Mouse (Mus musculus) layer of hippocampus, adult 18-20 months (tissue): Measurements from ENCODE around the gene Abca6. TPM values are rescaled to one million over a fixed set of nuclear protein-coding genes. Genes with fewer than 3 reads are reported as not detected.

ENCODE experiments used
- DNase-seq, 2 experiments: peaks; one replicate each; pipeline ENCODE4 v3.0.0; 2022; ENCODE audit warnings: low spot score in 2 of 2
- long read RNA-seq: library from polyadenylated mRNA; stranded (forward); transcript quantifications from one replicate; pipeline ENCODE4 v2.0.0, GENCODE M21; 2021
- total RNA-seq, 2 experiments: library from RNA; stranded (reverse); gene quantifications; 2 replicates each; pipeline ENCODE4 v1.2.3; 2021

Abca6 gene
- total RNA-seq, result 1 to 10 TPM; 1.8 to 2.2 TPM
- long read RNA-seq, full-length matches to known transcripts, result 2 of 2 reads
- long read RNA-seq, partial matches to known transcripts, result 0 of 2 reads
- long read RNA-seq, other reads (novel, unspliced or antisense), result 0 of 2 reads

DNA sequence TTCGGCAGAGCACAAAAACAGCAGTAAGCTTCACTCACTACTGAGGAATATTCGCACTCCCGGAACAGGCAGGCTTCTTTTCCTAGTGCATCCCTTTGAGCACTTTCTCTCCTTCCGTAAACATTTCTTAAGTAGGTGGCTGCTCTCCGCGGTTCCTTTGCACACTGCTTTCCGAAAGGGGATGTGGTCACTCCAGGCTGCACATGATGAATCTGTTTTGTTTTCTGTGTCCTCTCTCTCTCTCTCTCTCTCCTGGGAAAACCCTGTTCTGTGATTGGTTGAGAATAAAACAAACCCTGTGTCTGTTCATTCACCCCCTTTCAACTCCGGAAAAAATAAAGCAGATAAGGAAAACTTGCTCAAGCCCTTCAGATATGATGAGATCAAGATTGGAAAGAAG, at the start of gene Abca6:
TSS of gene Abca6 (minus strand) at position 243 of the 400 bp plus-strand sequence.
- no peak for DNase-seq

GRCm38 (mm10) chr11:110297917-110298533, 46.4 kb upstream of the Abca6 start:
- DNase-seq, result no peak

GRCm38 (mm10) chr11:110290586-110290985, 39.0 kb upstream of the Abca6 start:
- no peak for DNase-seq

- no peak for DNase-seq
Measured at GRCm38 (mm10) chr11:110288423-110288822, 36.8 kb upstream of the Abca6 start.

DNA sequence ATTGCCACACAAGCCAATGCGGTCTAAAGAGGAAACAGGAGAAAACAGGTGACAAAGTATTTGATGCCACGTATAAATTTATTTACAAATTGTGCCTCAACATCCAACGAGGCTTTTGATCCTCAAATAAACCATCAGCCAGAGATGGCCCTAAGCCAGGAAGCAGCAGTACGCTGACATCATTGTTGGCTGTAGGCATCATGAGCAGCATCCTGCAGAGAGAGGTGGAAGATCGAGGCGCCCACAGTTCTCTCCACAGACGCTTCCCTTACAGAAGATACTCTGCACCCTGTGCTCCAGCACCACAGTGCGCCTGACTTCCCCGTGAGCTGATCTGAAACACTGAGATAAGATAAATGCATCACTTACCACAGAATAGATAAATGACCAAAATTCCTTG, 36.1 kb upstream of the Abca6 start:
- DNase-seq, result peak in 1 of 2 experiments; percentile 51

- no peak for DNase-seq
Measured at GRCm38 (mm10) chr11:110286331-110286730, 34.8 kb upstream of the Abca6 start.

GRCm38 (mm10) chr11:110284849-110285248, 33.3 kb upstream of the Abca6 start:
- no peak for DNase-seq

GRCm38 (mm10) chr11:110284185-110284787, 32.7 kb upstream of the Abca6 start:
- DNase-seq, result no peak

DNA sequence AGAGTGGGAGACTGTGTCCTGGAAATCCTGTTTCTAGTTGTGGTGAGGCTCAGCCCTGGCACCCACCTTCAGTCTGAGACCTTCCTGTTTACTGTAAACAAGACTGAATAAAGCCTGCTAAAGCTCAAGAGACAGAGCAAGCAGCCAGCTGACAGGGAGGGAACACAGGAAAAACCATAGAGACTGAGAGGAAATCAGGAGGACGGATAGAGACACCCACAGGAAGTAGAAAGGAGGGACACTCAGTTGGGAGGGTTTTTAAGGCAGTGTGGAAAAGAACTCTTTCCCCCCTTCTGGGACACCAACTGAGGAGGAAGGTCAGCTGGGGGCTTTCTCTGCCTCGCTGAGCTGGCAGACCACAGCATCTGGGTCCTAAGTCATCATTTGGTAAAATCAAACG, 23.2 kb upstream of the Abca6 start:
- no peak for DNase-seq

GRCm38 (mm10) chr11:110271745-110272144, 20.2 kb upstream of the Abca6 start:
- DNase-seq, result peak; percentile 41 to 79

DNA sequence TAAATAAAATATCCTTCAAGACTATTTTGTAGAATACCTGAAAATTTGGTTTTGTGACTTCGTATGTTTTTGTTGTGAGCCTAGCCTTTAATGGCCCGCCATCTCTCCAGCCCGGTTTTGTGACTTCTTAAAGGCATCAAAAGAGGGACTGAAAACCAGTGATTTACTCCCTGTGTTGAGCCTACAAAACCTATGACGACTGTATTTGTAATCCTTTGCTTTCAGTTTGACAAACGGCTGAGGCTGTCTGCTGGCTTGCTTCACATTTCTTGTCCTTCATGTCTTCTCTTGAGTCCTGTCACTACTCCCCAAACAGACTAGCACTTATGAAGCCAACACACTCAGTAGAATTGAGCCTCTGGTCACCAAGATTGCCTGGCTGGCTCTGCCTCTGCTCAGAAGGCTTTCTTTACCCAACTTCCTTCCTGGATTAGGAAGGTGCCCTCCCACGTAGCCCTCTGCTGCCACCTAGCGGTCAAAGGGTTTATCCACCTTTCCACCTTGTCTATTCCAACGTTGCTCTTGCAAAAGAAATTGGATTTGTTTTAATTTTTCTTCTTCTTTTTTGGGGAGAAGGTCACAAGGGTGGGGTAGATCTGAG, 16.8 kb upstream of the Abca6 start:
- peak; percentile 67 to 76 for DNase-seq

DNA sequence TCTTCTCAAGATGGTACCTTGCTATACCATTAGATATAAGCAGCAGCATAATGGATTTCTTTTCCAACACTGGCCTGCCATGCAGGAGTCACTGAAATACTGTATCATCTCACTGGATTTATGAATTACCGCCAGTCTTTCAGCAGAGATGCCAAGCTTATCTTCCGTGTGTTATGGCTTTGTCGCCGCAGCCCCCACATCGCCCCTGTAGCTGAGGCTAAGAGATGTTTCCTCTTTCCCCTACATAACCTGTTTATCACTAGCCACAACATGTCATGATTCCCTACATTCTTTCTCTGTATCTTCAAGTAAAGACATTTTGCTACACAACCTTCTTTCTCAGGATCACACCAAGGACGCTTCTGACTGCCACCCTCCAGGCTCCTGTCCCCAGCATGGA, 15.7 kb upstream of the Abca6 start:
- no peak for DNase-seq

GRCm38 (mm10) chr11:110266757-110267156, 15.2 kb upstream of the Abca6 start:
- DNase-seq, result peak; percentile 12 to 51

DNA sequence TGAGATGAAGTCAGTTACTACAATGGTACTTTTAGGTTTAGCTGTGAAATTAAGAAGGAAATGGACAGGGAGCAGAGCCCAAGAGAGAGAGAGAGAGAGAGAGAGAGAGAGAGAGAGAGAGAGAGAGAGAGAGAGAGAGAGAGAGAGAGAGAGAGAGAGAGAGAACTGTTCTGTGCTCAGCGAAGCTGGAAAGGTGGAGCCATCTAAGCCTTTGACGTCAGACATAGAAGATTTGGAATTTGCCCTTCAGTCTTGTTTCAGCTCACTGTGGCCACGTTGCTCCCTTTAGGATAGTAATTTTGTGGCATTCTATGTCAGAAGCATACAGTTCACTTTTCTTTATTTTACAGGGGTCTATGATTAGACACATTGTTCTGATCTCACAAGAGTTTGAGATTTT, 10.3 kb upstream of the Abca6 start:
- DNase-seq, result no peak

GRCm38 (mm10) chr11:110257911-110258310, 6.3 kb upstream of the Abca6 start:
- no peak for DNase-seq

- no peak for DNase-seq
Measured at GRCm38 (mm10) chr11:110257061-110257460, 5.5 kb upstream of the Abca6 start.

- DNase-seq, result no peak
Measured at GRCm38 (mm10) chr11:110252256-110252655, 680 bp upstream of the Abca6 start.

DNA sequence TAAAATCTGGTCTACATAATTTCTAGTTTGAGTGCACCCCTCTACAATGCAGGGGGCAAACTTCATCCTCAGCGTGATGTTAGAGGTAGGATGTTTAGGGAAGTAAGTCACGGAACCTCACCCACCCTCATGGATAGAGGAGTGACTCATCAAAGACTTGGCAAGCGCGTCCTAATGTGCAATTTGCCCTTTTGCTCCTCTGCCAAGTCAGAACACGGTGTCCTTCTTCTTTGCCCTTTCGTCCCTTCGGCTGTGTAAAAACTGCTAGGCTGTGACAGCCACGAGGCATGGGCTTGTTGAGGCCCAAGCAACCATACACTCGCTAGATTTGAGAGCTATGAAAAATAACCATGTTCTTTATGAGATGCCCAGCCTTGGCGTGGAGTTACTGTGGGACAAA, 6.8 kb downstream of the Abca6 start:
- no peak for DNase-seq

DNA sequence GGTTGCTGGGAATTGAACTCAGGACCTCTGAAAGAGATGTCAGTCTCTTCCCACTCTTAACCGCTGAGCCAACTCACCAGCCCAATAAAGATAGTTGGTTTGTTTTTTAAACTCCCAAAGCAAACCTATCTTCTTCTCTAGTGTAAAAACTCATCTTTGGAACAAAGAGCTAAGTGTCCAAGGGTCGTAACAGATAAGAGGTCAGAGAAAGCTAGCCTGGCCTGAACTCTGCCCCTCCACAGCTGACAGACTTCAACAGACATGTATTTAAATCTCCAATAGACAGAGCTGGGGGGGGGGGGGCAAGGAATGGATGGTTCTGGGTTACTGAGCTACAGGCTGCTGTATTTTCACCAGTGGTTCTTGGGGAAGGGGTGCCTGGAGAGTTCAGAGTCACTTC, 14.1 kb downstream of the Abca6 start:
- no peak for DNase-seq

GRCm38 (mm10) chr11:110232975-110233374, 18.6 kb downstream of the Abca6 start:
- DNase-seq, result no peak

GRCm38 (mm10) chr11:110217118-110217517, 34.5 kb downstream of the Abca6 start:
- DNase-seq, result no peak

DNA sequence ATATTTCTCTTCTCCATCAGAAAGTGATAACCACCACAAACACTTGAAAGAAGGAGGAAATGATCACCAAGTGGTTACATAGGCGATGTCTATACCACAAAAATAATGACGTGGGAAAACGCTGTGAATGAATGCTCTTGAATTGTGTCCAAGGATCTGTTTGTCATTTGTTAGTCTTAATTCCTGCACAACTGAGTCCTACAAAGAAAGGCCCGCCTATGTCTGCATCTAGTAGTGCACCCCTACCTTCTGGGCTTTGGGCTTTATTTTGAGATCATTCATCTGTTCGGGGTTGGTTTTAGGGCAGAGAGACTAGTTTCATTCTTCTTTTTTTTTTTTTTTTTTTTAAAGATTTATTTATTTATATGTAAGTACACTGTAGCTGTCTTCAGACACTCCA, 47.6 kb downstream of the Abca6 start:
- no peak for DNase-seq

DNA sequence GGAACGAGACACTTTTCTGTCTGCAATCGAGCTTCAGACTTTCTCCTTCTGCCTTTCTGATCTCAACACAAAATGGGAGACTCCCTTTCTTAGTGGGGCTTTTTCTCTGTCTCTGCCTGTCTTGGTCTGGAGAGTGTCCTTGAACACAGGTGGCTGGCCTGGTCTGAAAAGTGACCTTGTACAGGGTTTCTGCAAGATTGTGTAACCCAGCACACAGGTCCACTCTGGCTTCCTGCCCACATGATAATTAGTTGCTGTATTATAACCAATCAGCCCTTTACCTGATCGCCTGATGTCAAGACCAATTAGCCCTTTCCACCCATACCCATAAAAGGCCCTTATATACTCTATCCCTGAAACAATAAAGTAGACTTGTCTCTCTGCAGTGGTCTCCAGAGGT, 52.7 kb downstream of the Abca6 start:
- no peak for DNase-seq
